Mouse (Mus musculus) right cerebral cortex, postnatal 36 days (tissue): ENCODE data around the gene Psapl1.

Experiments
- DNase-seq, 2 experiments: peaks; one replicate each; pipeline ENCODE4 v3.0.0; 2022; ENCODE audit warnings: low spot score in 2 of 2, mixed read lengths in 1 of 2

The Psapl1 gene

DNA sequence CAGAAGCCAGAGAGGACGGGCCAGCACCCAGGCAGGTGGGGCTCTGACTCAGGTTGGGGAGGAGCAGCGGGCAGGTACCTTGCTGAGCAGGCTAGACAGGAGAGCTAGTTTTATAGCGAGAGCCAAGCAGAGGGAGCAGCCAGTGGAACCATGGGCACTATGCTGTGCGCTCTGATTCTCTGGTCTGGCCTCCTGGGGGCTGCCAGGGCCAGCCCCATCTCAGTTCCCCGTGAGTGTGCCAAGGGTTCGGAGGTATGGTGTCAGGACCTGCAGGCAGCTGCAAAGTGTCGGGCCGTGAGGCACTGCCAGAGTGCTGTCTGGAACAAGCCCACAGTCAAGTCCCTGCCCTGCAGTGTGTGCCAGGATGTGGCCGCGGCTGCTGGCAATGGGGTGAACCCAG, at the start of gene Psapl1:
Gene Psapl1 (plus strand): TSS at position 106 of the 400 bp plus-strand sequence.
- no peak for DNase-seq

DNA sequence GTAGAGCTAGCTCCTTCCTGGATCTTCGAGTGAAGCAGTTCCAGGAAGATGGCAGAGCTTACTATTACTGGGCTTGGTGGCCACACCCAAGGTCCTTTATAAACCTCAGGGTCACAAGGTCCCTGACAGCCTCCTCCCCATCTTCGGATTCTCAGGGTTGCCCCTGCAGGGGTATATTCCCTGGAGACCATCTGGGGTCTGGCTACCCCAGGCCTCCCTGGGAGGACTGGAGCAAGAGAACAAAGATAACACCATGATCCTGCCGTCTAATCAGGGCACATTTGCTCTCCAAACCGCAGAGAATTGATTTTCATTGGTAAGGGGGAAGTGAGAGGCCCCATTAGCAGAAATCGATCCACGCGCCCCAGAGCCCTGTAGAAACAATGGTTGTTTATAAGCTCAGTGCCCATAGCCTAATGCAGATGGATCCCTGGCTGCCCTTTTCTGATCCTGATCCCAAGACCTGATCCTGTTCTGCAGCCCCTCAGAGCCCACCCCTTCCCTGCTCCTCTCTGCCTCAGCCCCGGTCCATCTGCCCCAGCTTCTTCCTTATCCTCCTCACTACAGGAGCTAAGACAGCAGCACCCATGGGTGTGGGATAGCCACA, 48.8 kb upstream of the Psapl1 start:
- DNase-seq = no peak

- no peak for DNase-seq
These were observed 38.2 kb upstream of the Psapl1 start for GRCm38 (mm10) chr5:36165424-36166302.

DNA sequence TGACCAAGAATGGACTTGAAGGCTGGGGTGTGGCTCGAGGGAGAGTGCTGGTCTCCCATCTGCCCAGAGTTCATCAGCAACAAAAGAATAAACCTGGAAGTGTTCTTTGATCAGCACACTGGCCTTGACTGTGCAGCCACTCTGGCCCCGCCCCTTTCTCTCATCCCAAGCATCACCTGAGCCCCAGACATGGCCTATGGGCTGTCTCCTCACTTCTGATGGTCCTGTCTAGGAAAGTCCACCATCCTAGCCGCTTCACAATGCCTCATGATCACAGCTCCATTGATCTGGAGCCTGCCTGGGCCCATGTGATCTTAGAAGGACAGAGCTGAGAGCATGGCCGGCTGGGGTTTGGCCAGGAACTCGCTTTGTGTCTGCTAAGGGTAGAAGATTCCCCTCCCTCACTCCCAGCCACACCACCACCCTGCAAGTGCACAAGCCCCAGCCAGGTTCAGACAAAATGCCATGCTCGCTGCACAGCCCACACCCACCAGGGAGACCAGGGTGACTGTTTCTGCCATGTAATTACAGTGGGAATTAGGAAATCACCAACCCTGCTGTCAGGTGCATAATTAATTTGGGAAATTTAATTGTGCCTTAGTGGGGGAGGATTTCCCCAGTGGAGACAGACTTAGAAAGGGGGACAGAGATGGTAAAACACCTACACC, 37.3 kb upstream of the Psapl1 start:
- DNase-seq = no peak

- DNase-seq = no peak
These were observed 34.7 kb upstream of the Psapl1 start for GRCm38 (mm10) chr5:36168963-36169650.

DNA sequence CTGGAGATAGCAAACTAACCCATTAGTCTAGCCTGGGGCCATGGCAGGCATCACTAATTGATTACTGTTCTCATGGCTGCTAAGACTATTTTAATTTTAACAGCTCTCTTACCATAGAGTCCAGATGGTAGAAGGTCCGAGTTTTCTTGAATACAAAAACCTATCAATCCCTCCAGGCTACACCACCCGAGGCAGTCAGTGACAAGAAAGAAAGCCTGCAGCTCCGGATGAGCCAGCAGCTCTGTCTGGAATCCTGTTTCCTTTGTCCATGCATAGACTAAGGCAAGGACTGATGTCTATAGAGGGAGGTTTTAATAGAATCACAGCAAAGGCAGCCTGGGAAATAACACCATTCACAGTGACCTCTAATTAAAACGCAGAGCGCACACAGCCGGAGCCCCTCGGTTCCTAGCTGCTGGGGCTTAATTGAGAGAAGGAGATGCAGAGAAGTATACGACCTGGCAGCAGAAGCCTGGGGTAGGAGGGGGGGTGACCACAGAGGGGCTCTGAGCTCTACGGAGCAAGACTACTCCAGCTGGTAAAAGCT, 29.2 kb upstream of the Psapl1 start:
- DNase-seq = no peak

GRCm38 (mm10) chr5:36176409-36176808, 27.4 kb upstream of the Psapl1 start:
- no peak for DNase-seq

DNA sequence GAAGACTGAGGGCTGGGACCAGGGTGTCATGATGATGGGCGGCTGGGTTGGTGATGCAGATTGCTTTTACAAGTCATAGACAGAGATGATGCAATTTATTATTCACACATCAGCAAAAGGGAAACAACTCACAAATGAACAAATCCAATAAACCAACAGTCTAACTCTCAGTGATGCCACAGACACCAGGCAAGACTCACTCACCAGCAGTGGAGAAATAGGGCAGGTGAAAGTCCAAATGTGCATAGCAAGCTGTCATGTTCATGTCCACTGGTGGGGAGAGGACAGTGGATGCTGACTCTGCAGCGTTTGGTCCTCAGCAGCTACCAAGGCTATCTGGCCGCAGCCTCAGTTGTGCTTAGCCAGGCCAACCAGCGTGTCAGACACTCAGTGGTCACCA, 26.9 kb upstream of the Psapl1 start:
- DNase-seq = no peak

DNA sequence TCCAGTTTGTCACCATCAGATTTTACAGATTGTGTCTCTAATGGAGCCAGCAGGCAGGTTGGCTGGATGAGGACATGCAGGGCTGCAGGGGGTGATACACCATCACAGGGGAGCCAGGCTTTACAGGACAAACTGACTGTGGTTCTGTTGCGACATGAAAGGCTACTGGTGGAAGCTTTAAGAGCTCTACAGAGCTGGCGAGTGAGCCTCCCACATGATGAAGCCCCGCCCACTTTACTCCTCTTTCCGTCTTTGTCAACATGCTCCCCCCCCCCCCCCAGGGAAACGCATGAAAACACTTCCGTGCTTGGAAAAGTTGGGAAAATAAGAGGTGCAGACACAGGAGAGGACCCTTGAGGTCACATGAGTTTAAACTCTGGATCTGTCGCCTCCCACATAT, 25.6 kb upstream of the Psapl1 start:
- no peak for DNase-seq

DNA sequence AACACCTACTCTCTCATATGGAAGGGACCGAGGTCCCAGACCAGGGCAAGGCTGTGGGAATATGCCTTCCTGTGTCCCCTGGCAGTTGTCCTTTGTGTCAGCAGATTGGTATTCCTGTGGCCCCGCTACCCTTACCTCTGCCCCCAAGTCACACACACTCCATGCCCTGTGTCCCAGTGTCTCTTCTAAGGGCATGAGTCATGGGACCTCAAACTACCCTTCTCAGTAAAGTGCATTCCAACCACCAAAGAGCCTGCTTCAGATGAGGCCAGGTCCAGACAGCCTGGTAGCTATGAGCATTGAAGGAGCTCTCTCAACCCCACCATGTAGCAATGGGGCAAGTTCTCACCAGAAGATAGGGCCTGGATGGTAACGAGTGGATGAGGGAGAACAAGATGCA, 25.0 kb upstream of the Psapl1 start:
- no peak for DNase-seq

- DNase-seq = no peak
These were observed 24.1 kb upstream of the Psapl1 start for GRCm38 (mm10) chr5:36179708-36180107.

DNA sequence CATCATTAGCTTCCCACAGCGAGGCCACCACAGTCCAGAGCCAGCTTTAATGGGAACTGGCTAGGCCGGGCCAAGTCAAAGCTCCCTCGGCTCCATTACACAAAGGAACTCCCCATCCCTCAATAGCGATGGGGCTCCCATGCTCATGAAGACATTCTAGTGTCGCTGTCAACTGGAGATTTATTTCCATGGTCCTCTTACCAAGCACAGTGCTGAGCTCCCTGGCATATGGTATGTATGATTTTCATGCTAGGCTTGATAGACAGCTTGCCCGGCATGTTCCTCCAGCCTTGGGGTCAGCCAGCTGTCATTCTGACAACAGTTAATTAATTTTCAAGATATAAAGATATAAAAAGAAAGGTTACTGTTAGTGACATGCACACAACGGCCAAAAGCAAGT, 21.5 kb upstream of the Psapl1 start:
- DNase-seq = no peak

DNA sequence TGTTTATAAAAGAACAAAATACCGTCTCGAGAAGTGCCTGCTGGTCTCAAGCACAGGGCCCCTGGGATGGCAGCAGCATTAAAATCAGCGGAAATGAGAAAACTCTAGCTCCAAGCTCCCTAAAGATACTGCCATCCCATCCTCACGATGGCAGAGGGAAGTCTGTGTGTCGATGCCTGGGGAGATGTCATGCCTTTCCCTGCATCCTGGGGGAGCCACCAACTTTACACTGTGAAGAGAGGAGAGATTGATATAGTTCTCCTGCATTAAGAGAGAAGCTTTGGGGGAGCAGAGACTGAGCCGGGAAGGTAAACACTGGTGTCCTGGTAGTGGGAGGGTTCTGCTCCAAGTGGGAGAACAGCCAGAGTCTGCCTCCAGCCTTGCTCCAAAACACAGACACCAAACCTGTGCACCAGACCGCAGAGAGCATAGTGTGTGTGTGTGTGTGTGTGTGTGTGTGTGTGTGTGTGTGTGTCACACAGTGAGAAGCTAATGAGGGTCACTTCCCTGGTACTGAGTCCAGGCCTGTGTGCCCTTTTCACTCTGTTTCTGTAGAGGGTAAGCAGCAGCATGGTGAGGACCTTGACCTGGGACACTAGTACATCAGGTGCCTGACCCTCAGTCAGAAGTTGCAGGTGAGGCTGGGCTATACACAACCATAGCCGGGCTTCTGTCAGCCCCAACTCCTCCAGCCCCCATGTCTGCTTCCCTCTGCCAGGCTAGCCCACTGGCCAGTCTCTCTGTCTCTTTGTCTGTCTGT, 17.3 kb upstream of the Psapl1 start:
- DNase-seq = no peak

GRCm38 (mm10) chr5:36188310-36188709, 15.5 kb upstream of the Psapl1 start:
- no peak for DNase-seq

DNA sequence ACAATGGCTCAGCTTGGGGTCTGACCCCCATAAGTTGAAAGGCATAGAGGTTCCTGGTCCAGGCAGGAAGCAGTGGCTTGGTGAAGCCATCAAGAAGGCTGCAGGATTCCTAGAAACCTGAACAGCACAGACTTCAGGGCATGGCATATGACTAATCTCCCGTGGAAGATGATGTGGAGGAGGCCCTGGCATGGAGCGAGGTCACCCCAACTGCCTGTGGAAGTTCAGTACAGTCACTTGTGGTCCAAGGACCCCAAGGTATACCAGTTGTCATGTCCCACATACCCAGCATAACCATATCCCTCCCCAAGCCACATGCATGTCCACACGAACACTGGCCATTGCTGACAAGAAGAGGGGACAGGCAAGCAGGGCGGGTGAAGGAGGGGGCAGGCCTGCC, 12.5 kb upstream of the Psapl1 start:
- no peak for DNase-seq

DNA sequence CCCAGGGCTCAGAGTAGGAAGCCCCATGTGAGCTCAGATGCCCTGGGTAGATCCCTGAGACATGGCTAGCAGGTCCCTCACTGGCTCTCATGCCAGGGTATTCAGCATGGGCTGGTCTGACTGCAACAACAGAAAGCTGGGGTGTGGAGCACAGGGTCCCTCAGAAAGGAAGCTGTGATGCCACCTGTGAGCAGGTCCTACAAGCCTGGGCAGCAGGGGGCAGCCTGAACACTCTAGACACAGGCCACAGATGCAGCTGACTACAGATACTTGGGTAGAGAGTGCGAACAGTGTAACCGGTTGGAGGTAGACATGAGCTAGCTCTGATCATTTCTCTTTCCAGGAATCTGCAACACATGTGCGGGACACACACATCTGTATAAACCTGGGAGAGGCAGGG, 11.9 kb upstream of the Psapl1 start:
- DNase-seq = no peak

DNA sequence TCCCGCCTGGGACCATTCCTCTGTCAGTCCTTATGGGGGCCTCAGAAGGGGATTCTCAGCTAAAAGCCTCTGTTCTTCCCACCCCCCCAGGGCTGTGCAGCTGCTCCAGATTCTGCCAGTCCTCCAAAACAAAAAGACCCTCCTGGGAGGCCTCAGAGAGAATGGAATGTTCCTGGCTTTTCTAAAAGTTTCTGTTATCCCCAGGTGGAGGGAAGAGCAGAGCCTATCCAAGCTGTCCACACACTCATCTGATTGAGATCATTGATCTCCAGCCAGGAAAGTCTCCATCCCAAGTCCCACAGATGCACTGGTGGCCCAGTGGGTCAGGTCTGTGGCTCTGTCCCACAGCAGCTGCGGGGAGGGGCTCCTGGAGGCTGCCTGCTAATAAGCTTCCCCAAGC, 11.1 kb upstream of the Psapl1 start:
- DNase-seq = no peak

- DNase-seq = no peak
These were observed 9.2 kb upstream of the Psapl1 start for GRCm38 (mm10) chr5:36194631-36195030.

DNA sequence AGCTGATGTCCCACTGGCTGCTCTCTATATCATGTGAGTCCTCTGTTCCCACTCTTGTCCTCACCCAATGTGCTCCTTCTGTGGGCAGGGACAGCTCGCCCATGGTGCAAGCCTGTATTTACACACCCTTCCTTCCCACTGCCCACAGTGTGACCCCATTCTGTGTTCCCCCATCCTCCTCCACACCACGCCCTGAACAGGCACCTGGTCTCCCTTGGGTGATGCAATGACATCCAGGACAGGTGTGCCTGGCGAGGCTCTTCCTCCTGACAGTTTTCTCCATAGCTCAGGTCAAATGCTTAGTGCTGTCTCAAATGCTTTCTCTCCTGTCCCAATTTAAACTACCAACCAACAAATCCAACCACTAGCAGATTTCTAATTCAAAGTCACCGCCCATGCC, 8.4 kb upstream of the Psapl1 start:
- DNase-seq = no peak

- no peak for DNase-seq
These were observed 4.3 kb upstream of the Psapl1 start for GRCm38 (mm10) chr5:36199519-36199918.

DNA sequence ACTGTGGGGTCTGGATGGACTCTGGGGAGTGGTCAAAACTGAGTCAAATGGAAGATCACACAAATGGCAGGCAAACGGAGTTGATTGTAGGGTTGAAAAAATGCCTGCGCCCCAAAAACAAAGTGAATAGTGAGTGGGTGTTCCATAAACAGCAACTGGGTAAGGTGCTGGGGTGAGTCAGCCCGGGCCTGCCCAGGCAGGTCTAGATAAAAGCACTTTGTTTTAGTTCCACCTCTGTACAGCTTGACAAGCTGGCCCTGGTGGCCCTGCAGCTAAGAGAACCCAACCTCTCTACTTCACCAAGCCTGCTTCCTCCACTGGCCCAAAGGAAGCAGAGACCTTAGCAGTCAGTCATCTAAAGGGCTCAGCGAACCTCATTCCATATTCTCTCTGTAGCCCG, 1.0 kb upstream of the Psapl1 start:
- DNase-seq = no peak
